In genomic region chr8:128214256-128214655, GRCm38 (mm10) we compare ENCODE assay signal across 14 mouse cellular contexts.
DNase-seq lines count a peak whose midpoint lies in the region; ATAC-seq and TF ChIP-seq lines count a peak whose summit lies in the region.
"Had no signal": no experiment of that assay in that cellular context is flagged by ENCODE, and none has a peak within 500 bp of the region (broad histone marks: within the 10 kb centered on the region; RNA-seq: fewer than 3 reads in every experiment).

No protein-coding gene starts in this region.

- peaks cover 5% of the 10 kb centered on the region; the same call in 1 of the 2 replicates for H3K4me1 ChIP-seq in kidney, embryonic 16.5 days (ENCODE audit: insufficient read depth, low read length)
- peaks cover 8 to 36% of the 10 kb centered on the region in 2 experiments for H3K4me1 ChIP-seq in heart, embryonic 14.5 days (ENCODE audit: control insufficient read depth in 2 of 2, insufficient read depth in 2 of 2, low read length in 2 of 2)
- H3K4me1 ChIP-seq: midbrain, embryonic 13.5 days; stomach, embryonic 15.5 days had no signal

- peak; percentile 17 for DNase-seq in kidney, postnatal 14 days
- peak; percentile 29 for DNase-seq in brain, embryonic 14.5 days (ENCODE audit: low read depth)
- DNase-seq in lung, postnatal 25 days (ENCODE audit: low spot score), result peak; percentile 53
- DNase-seq in retina, postnatal 1 day, result no peak
- DNase-seq in right cerebral cortex, postnatal 36 days (ENCODE audit: low spot score in 2 of 2), result no peak
- DNase-seq: cerebellum, adult 11 months; kidney, postnatal 25 days; liver, postnatal 0 days; thymus, postnatal 36 days had no signal

- no peak overlapping the region for H3K27ac ChIP-seq in kidney, embryonic 16.5 days (ENCODE audit: low read length)
- peak overlapping the region; percentile 62 to 69 for H3K27ac ChIP-seq in heart, embryonic 14.5 days (replicated peaks in 1 of 2; ENCODE audit: control insufficient read depth in 1 of 2, insufficient read depth in 1 of 2, low read depth in 2 of 2, low read length in 2 of 2)
- H3K27ac ChIP-seq: midbrain, embryonic 13.5 days; stomach, embryonic 15.5 days had no signal

- no peaks in the 10 kb centered on the region for H3K9me3 ChIP-seq in kidney, embryonic 16.5 days (ENCODE audit: low read length)
- no peaks in the 10 kb centered on the region for H3K9me3 ChIP-seq in heart, embryonic 14.5 days (ENCODE audit: control insufficient read depth, low read length)
- H3K9me3 ChIP-seq: midbrain, embryonic 13.5 days; stomach, embryonic 15.5 days had no signal

- H3K4me3 ChIP-seq in kidney, embryonic 16.5 days (ENCODE audit: low read length), result no peak overlapping the region
- no peak overlapping the region for H3K4me3 ChIP-seq in heart, embryonic 14.5 days (ENCODE audit: control insufficient read depth in 1 of 2, insufficient read depth in 1 of 2, low read depth in 1 of 2, low read length in 2 of 2)
- H3K4me3 ChIP-seq: midbrain, embryonic 13.5 days; stomach, embryonic 15.5 days had no signal

- H3K4me2 ChIP-seq in kidney, embryonic 16.5 days (replicated peaks; ENCODE audit: low read depth, low read length), result no peak overlapping the region
- no peak overlapping the region for H3K4me2 ChIP-seq in heart, embryonic 14.5 days (ENCODE audit: low read length)
- H3K4me2 ChIP-seq: midbrain, embryonic 13.5 days; stomach, embryonic 15.5 days had no signal

- TF ChIP-seq POLR2A in brain, embryonic 14.5 days (IDR thresholded peaks at IDR 0.05; ENCODE audit: borderline replicate concordance, extremely low read depth, insufficient read depth, insufficient read length, poor library complexity, severe bottlenecking), result no peak

- no peak for TF ChIP-seq CTCF in brain, embryonic 14.5 days (IDR thresholded peaks at IDR 0.05; ENCODE audit: borderline replicate concordance, extremely low read depth, insufficient read depth, insufficient read length)

- 56% methylated on average over 2 of the region's 2 CpGs for WGBS in kidney, embryonic 16.5 days
- WGBS in heart, embryonic 14.5 days, result 40% methylated on average over 2 of the region's 2 CpGs

- ATAC-seq in kidney, embryonic 16.5 days (ENCODE audit: low FRiP score, low TSS enrichment), result no peak
- no peak for ATAC-seq in heart, embryonic 14.5 days (ENCODE audit: insufficient number of reproducible peaks, insufficient read depth, low FRiP score, low read depth)
- ATAC-seq: forebrain, embryonic 14.5 days; liver, postnatal 0 days; midbrain, embryonic 13.5 days had no signal

- no peaks in the 10 kb centered on the region for H3K27me3 ChIP-seq in kidney, embryonic 16.5 days (ENCODE audit: insufficient read depth, low read length)
- no peaks in the 10 kb centered on the region for H3K27me3 ChIP-seq in heart, embryonic 14.5 days (ENCODE audit: control insufficient read depth, insufficient read depth, low read length)
- H3K27me3 ChIP-seq: midbrain, embryonic 13.5 days; stomach, embryonic 15.5 days had no signal

- no peaks in the 10 kb centered on the region for H3K36me3 ChIP-seq in kidney, embryonic 16.5 days (ENCODE audit: insufficient read depth, low read length)
- no peaks in the 10 kb centered on the region for H3K36me3 ChIP-seq in heart, embryonic 14.5 days (ENCODE audit: control insufficient read depth, insufficient read depth, low read length)
- H3K36me3 ChIP-seq: midbrain, embryonic 13.5 days; stomach, embryonic 15.5 days had no signal

- no peak overlapping the region for H3K9ac ChIP-seq in kidney, embryonic 16.5 days (replicated peaks; ENCODE audit: low read length)
- no peak overlapping the region for H3K9ac ChIP-seq in heart, embryonic 14.5 days (ENCODE audit: low read length)
- H3K9ac ChIP-seq: liver, postnatal 0 days; midbrain, embryonic 13.5 days; stomach, embryonic 15.5 days had no signal

Comparison
In these comparisons a context has a peak if more than half of its experiments do, and no peak if none do; other contexts are left out.
1. DNase-seq: peak in kidney, postnatal 14 days (single experiment), brain, embryonic 14.5 days (single experiment) and lung, postnatal 25 days (single experiment); none in retina, postnatal 1 day (single experiment) and right cerebral cortex, postnatal 36 days (0 of 2).